Mouse (Mus musculus) kidney, adult 18-20 months (tissue): Measurements from ENCODE around the gene Patj.
A peak's percentile ranks its signal among the peaks of the same experiment; 100 is the strongest.
"Not testable (repeated sequence)": the region's sequence is repeated elsewhere in the genome, so short reads cannot be mapped to it uniquely, and the experiment has no call there.

Experiments used
- DNase-seq: peaks from one replicate; pipeline ENCODE4 v3.0.0; 2021

The Patj gene

GRCm38 (mm10) chr4:98395690-98396437, at the start of gene Patj:
TSS of gene Patj (plus strand) at chr4:98395785.
- DNase-seq = peak; percentile 86

GRCm38 (mm10) chr4:98348580-98348979, 47.0 kb upstream of the Patj start:
- DNase-seq = no peak

- DNase-seq = no peak
Measured at GRCm38 (mm10) chr4:98358034-98358809, 37.4 kb upstream of the Patj start.

- DNase-seq = no peak
Measured at GRCm38 (mm10) chr4:98375401-98375800, 20.2 kb upstream of the Patj start.

- DNase-seq = no peak
Measured at GRCm38 (mm10) chr4:98376943-98377342, 18.6 kb upstream of the Patj start.

GRCm38 (mm10) chr4:98382716-98383424, 12.7 kb upstream of the Patj start, which contains the start of gene Tm2d1:
TSS of gene Tm2d1 (minus strand) at chr4:98383306.
- peak; percentile 87 for DNase-seq

- no peak for DNase-seq
Measured at GRCm38 (mm10) chr4:98385036-98385435, 10.5 kb upstream of the Patj start.

- DNase-seq = no peak
Measured at GRCm38 (mm10) chr4:98395346-98395689, 267 bp upstream of the Patj start.

GRCm38 (mm10) chr4:98400926-98401583, 5.5 kb downstream of the Patj start:
- DNase-seq = peak; percentile 12

GRCm38 (mm10) chr4:98401584-98401962, 6.0 kb downstream of the Patj start:
- no peak for DNase-seq

GRCm38 (mm10) chr4:98403492-98403891, 7.9 kb downstream of the Patj start:
- no peak for DNase-seq

- no peak for DNase-seq
Measured at GRCm38 (mm10) chr4:98404412-98404811, 8.8 kb downstream of the Patj start.

GRCm38 (mm10) chr4:98408455-98408854, 12.9 kb downstream of the Patj start:
- no peak for DNase-seq

- DNase-seq = not testable (repeated sequence)
Measured at GRCm38 (mm10) chr4:98415150-98415549, 19.6 kb downstream of the Patj start.

GRCm38 (mm10) chr4:98428371-98428770, 32.8 kb downstream of the Patj start:
- DNase-seq = no peak

- DNase-seq = no peak
Measured at GRCm38 (mm10) chr4:98435641-98436457, 40.3 kb downstream of the Patj start.

- no peak for DNase-seq
Measured at GRCm38 (mm10) chr4:98436664-98437363, 41.2 kb downstream of the Patj start.

GRCm38 (mm10) chr4:98439261-98440005, 43.8 kb downstream of the Patj start:
- no peak for DNase-seq

GRCm38 (mm10) chr4:98441248-98441647, 45.7 kb downstream of the Patj start:
- DNase-seq = no peak

- DNase-seq = peak; percentile 17
Measured at GRCm38 (mm10) chr4:98444437-98445139, 49.0 kb downstream of the Patj start.
